Mouse (Mus musculus): ENCODE measurements around the gene Mmp25. TPM values are rescaled to one million over a fixed set of nuclear protein-coding genes. Genes with fewer than 3 reads are reported as not detected.

Mmp25 gene
- polyA plus RNA-seq, 1 experiment from 2014 or later = 0.51 TPM

DNA sequence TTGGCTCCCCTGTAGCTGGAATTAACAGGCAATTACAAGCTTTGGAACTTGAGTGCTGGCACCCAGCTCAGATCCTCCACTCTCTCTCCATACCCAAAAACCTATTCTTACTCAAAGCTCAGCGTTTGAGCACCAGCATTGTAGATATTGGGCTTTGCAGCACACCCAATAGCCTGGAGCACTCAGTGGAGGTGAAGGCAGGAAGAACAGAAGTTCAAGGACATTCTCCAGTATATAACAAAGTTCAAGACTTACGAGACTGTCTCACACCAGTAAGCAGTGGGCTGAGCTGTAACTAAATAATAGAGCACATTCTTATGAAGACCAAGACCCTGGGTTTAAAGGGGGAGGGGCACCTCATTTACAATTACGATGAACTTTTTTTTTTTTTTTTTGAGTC lies 27.7 kb upstream of the Mmp25 start:
- H3K9ac ChIP-seq (ENCODE audit: low read length) = peak overlapping the region; percentile 4; the same call in 1 of the 2 replicates
- no peak for DNase-seq (ENCODE audit: low spot score)
- peaks cover 27% of the 10 kb centered on the region for H3K36me3 ChIP-seq (ENCODE audit: control insufficient read depth, insufficient read depth, low read length)

DNA sequence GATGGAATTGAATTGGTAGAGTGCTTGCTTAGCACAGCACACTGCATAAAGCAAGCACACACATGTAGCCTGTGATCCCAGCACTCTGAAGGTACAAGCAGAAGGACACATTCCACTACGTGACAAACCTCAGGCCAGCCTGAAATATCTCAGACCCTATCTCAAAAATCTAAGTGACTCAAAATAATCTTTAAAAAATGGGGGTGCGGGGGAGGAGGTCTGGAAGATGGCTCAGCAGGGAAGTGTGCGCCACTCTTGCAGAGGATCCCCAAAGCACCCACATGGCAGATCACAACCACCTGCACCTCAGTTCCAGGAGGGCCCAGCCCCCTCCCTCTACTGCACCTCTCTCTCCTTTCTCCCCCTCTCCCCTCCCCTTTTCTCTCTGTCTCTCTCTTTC lies 26.4 kb upstream of the Mmp25 start:
- Histone ChIP-seq H3K9ac (ENCODE audit: low read length) (no peak overlapping the region), H3K27ac (ENCODE audit: low read depth) (no peak overlapping the region), H3K36me3 (ENCODE audit: control insufficient read depth, insufficient read depth, low read length) (peaks cover 40% of the 10 kb centered on the region), H3K4me2 (ENCODE audit: low read length) (no peak overlapping the region), H3K4me3 (ENCODE audit: low read depth, low read length) (no peak overlapping the region), H3K4me1 (replicated peaks; ENCODE audit: control insufficient read depth, insufficient read depth, low read length) (peaks cover 18% of the 10 kb centered on the region), H3K9me3 (ENCODE audit: control insufficient read depth, low read length) (no peaks in the 10 kb centered on the region), H3K27me3 (replicated peaks; ENCODE audit: control insufficient read depth, insufficient read depth, low read length) (0 out of 2 replicates have a peak, but pooled peaks cover 5% of the 10 kb centered on the region)
- WGBS = 91% methylated on average over 3 of the region's 3 CpGs
- no peak for DNase-seq (ENCODE audit: low spot score)
- no peak for ATAC-seq (replicated peaks; ENCODE audit: low FRiP score, low TSS enrichment, low read depth)

More for the DNA sequence above, 27.7 kb upstream of the Mmp25 start:
- ATAC-seq (replicated peaks; ENCODE audit: low FRiP score, low TSS enrichment, low read depth) = no peak
- Histone ChIP-seq H3K27ac (ENCODE audit: low read depth) (no peak overlapping the region), H3K4me2 (ENCODE audit: low read length) (peak overlapping the region; percentile 94), H3K4me1 (replicated peaks; ENCODE audit: control insufficient read depth, insufficient read depth, low read length) (peaks cover 19% of the 10 kb centered on the region), H3K4me3 (ENCODE audit: low read depth, low read length) (peak overlapping the region; percentile 51), H3K27me3 (replicated peaks; ENCODE audit: control insufficient read depth, insufficient read depth, low read length) (0 out of 2 replicates have a peak, but pooled peaks cover 5% of the 10 kb centered on the region), H3K9me3 (ENCODE audit: control insufficient read depth, low read length) (no peaks in the 10 kb centered on the region)
- 67% methylated on average over 3 of the region's 3 CpGs for WGBS

DNA sequence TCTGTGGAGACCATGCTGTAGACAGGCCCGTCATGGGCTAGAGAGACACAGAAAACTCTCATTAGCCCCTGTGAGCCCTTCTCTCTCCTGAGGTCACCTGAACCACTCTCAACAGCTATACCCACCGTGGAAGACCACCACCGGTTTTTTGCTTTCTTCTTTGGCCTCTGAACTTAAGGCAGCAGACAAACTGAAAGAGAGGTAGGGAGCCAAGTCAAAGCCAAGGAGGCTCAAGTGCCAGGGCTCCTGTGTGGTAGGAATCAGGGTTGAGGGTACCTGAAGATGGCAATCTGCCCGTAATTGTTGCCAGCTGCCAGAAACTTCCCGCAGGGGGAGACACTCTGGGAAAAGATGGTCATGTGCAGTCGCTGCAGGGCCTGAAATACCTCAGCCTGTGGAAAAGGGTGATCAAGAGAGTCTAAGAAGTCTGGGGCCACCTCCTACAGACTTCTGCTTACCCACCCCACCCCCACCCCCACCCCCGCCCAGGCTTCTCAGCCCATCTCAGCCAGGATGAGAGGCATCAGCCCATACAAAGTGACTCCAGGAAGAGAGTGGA lies 25.5 kb upstream of the Mmp25 start:
- no peak overlapping the region for H3K4me2 ChIP-seq (ENCODE audit: low read length)

DNA sequence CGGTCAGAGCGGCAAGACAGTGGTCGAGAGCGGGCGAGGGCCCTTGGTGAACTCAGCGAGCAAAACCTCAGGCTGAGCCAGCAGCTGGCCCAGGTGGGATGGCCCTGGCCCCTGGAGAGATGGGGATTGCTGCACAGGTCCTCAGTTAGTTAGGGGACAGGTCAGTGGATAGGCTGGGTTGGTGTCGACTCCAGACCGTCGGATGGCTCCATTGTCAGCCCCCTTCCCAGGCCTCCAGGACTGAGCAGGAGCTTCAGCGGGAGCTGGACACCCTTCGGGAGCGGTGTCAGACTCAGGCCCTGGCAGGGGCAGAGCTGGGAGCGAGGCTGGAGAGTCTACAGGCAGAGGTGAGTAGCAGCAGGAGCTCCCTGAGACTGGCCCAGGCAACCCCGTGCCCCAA lies 20.4 kb upstream of the Mmp25 start:
- no peak overlapping the region for H3K9ac ChIP-seq (ENCODE audit: low read length)
- no peaks in the 10 kb centered on the region; the same call in 1 of the 2 replicates for H3K4me1 ChIP-seq (replicated peaks; ENCODE audit: control insufficient read depth, insufficient read depth, low read length)
- no peak overlapping the region for H3K4me2 ChIP-seq (ENCODE audit: low read length)
- DNase-seq (ENCODE audit: low spot score) (no peak), ATAC-seq (replicated peaks; ENCODE audit: low FRiP score, low TSS enrichment, low read depth) (no peak)
- peaks cover 43% of the 10 kb centered on the region for H3K36me3 ChIP-seq (ENCODE audit: control insufficient read depth, insufficient read depth, low read length)
- WGBS = 80% methylated on average over 14 of the region's 14 CpGs
- no peaks in the 10 kb centered on the region for H3K9me3 ChIP-seq (ENCODE audit: control insufficient read depth, low read length)
- H3K27ac ChIP-seq (ENCODE audit: low read depth) = no peak overlapping the region
- H3K27me3 ChIP-seq (replicated peaks; ENCODE audit: control insufficient read depth, insufficient read depth, low read length) = peaks cover 20% of the 10 kb centered on the region
- H3K4me3 ChIP-seq (ENCODE audit: low read depth, low read length) = no peak overlapping the region

More for the DNA sequence above, 25.5 kb upstream of the Mmp25 start:
- H3K27ac ChIP-seq (ENCODE audit: low read depth) = no peak overlapping the region
- H3K4me1 ChIP-seq (replicated peaks; ENCODE audit: control insufficient read depth, insufficient read depth, low read length) = peaks cover 9% of the 10 kb centered on the region
- peaks cover 45% of the 10 kb centered on the region for H3K36me3 ChIP-seq (ENCODE audit: control insufficient read depth, insufficient read depth, low read length)
- no peak overlapping the region for H3K4me3 ChIP-seq (ENCODE audit: low read depth, low read length)
- WGBS = 93% methylated on average over 7 of the region's 7 CpGs
- ATAC-seq (replicated peaks; ENCODE audit: low FRiP score, low TSS enrichment, low read depth) (no peak), DNase-seq (ENCODE audit: low spot score) (no peak)
- no peak overlapping the region for H3K9ac ChIP-seq (ENCODE audit: low read length)
- 0 out of 2 replicates have a peak, but pooled peaks cover 2% of the 10 kb centered on the region for H3K27me3 ChIP-seq (replicated peaks; ENCODE audit: control insufficient read depth, insufficient read depth, low read length)
- H3K9me3 ChIP-seq (ENCODE audit: control insufficient read depth, low read length) = no peaks in the 10 kb centered on the region

DNA sequence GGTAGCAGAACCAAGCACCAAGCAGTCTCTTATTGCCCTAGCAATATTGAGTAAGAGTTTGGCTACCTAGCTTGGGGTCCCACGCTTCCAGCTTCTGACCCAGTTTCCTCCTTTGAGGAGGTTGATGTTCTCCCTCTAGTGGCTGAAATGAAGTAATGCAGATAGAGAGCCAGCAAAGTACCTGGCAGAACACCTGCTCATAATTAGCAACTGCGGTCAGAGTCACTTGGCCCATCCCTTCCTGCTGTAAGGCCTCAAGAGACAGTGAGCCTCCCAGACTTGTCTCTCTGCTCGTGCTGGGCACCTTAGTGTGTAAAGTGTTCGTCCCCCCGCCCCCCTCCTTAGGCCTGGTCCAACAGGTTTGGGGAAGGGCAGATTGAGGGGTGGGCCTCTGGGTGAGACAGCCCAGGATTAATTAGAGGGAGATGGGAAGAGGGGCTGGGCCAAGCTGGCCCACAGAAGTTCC lies 19.5 kb upstream of the Mmp25 start:
- Histone ChIP-seq H3K9ac (ENCODE audit: low read length) (no peak overlapping the region), H3K36me3 (ENCODE audit: control insufficient read depth, insufficient read depth, low read length) (peaks cover 35% of the 10 kb centered on the region), H3K4me3 (ENCODE audit: low read depth, low read length) (no peak overlapping the region), H3K27me3 (replicated peaks; ENCODE audit: control insufficient read depth, insufficient read depth, low read length) (peaks cover 29% of the 10 kb centered on the region), H3K27ac (ENCODE audit: low read depth) (no peak overlapping the region), H3K9me3 (ENCODE audit: control insufficient read depth, low read length) (no peaks in the 10 kb centered on the region), H3K4me1 (replicated peaks; ENCODE audit: control insufficient read depth, insufficient read depth, low read length) (no peaks in the 10 kb centered on the region; the same call in 1 of the 2 replicates), H3K4me2 (ENCODE audit: low read length) (no peak overlapping the region)
- WGBS = 13% methylated on average over 5 of the region's 5 CpGs
- peak; percentile 66 for DNase-seq (ENCODE audit: low spot score)
- ATAC-seq (replicated peaks; ENCODE audit: low FRiP score, low TSS enrichment, low read depth) = peak; percentile 57

DNA sequence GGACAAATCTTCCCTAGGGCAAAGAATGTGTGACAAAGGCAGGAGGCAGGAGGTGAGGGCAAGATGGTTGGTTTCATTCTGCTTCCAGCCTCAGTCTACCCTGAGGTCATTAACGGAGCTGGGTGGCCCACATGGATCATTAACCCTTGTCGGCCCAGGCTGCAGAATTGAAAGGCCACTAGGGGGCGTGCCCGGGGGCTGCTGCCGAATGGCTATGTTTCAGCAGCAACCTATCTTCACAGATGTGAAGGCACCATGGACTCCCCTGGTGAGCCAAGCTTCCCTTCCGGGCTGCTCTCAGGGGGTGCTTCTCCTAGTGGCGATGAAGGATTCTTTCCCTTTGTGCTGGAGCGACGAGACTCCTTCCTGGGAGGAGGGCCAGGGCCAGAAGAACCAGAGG lies 16.4 kb upstream of the Mmp25 start:
- Histone ChIP-seq H3K36me3 (ENCODE audit: control insufficient read depth, insufficient read depth, low read length) (peaks cover 5% of the 10 kb centered on the region), H3K4me3 (ENCODE audit: low read depth, low read length) (no peak overlapping the region), H3K27ac (ENCODE audit: low read depth) (no peak overlapping the region), H3K4me2 (ENCODE audit: low read length) (no peak overlapping the region), H3K27me3 (replicated peaks; ENCODE audit: control insufficient read depth, insufficient read depth, low read length) (peaks cover 33% of the 10 kb centered on the region), H3K9ac (ENCODE audit: low read length) (no peak overlapping the region), H3K4me1 (replicated peaks; ENCODE audit: control insufficient read depth, insufficient read depth, low read length) (no peaks in the 10 kb centered on the region; the same call in 1 of the 2 replicates), H3K9me3 (ENCODE audit: control insufficient read depth, low read length) (no peaks in the 10 kb centered on the region)
- no peak for ATAC-seq (replicated peaks; ENCODE audit: low FRiP score, low TSS enrichment, low read depth)
- no peak for DNase-seq (ENCODE audit: low spot score)
- 3% methylated on average over 9 of the region's 9 CpGs for WGBS

DNA sequence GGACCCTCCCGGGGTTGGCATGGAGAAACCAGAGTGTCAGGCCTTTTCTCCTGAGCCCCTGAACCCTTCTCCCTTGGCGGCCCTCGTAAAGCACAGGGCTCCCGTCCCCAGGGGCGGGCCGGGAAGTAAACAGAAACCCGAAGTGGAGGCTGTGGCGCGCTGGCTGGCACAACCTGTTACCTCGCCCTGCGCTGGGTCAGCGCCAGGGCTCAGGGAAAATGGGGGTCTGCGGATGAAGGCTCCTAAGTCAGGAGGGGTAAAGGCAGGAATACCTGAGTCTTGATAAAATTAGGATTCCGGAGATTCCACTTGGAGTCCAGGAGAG lies 15.8 kb upstream of the Mmp25 start:
- Histone ChIP-seq H3K4me2 (ENCODE audit: low read length) (peak overlapping the region; percentile 41), H3K27ac (ENCODE audit: low read depth) (no peak overlapping the region), H3K9me3 (ENCODE audit: control insufficient read depth, low read length) (no peaks in the 10 kb centered on the region), H3K27me3 (replicated peaks; ENCODE audit: control insufficient read depth, insufficient read depth, low read length) (peaks cover 33% of the 10 kb centered on the region), H3K9ac (ENCODE audit: low read length) (no peak overlapping the region), H3K4me1 (replicated peaks; ENCODE audit: control insufficient read depth, insufficient read depth, low read length) (no peaks in the 10 kb centered on the region; the same call in 1 of the 2 replicates), H3K36me3 (ENCODE audit: control insufficient read depth, insufficient read depth, low read length) (no peaks in the 10 kb centered on the region), H3K4me3 (ENCODE audit: low read depth, low read length) (peak overlapping the region; percentile 27; the same call in 1 of the 2 replicates)
- ATAC-seq (replicated peaks; ENCODE audit: low FRiP score, low TSS enrichment, low read depth) (peak; percentile 12; the same call in 1 of the 2 replicates), DNase-seq (ENCODE audit: low spot score) (no peak)
- 1% methylated on average over 14 of the region's 14 CpGs for WGBS

DNA sequence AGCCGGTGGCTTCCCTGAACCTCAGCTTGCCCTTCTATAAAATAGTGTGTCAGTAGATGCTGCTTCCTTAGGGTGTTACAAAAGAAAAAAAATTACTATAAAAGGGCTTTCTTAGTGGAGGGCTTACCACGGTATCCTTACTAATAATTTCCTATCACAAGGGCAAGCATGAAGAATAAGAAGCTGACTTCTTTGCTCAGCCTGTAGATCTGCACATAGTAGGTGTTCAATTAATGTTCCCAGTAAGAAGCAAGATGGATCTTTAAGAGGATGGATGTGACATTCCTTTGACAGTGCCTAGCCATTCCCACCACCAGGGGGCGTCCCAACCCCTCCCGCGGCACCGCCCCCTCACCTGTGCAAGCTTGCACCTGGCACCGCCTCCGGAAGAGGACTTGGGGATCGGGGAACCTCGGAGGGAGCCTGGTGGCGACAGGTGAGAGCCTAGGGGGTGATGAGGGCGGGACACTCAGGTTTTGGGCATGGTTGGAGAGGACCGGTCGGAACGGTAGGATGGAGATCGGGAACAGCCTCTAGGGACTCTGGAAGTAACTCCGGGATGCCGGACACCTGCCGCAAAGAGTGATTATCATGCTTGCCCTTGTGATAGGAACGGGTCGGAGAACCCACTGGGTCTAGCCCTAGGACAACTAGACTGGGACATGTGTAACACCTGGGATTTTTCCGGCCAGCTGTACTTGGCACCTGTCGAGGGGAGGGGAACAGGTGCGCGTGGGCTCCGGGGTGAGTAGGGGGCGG lies 15.2 kb upstream of the Mmp25 start, which contains the start of gene Bicdl2:
TSS of gene Bicdl2 (plus strand) at position 390 of the 759 bp plus-strand sequence.
- H3K9ac ChIP-seq (ENCODE audit: low read length) = no peak within 1 kb of the TSS
- H3K36me3 ChIP-seq (ENCODE audit: control insufficient read depth, insufficient read depth, low read length) = no peaks in the 10 kb centered on the region
- DNase-seq (ENCODE audit: low spot score) (peak; percentile 91), ATAC-seq (replicated peaks; ENCODE audit: low FRiP score, low TSS enrichment, low read depth) (peak; percentile 59)
- H3K27me3 ChIP-seq (replicated peaks; ENCODE audit: control insufficient read depth, insufficient read depth, low read length) = peaks cover 33% of the 10 kb centered on the region
- H3K9me3 ChIP-seq (ENCODE audit: control insufficient read depth, low read length) = no peaks in the 10 kb centered on the region
- peak within 1 kb of the TSS; percentile 27 for H3K4me3 ChIP-seq (ENCODE audit: low read depth, low read length)
- no peaks in the 10 kb centered on the region; the same call in 1 of the 2 replicates for H3K4me1 ChIP-seq (replicated peaks; ENCODE audit: control insufficient read depth, insufficient read depth, low read length)
- WGBS = 3% methylated on average over 27 of the region's 27 CpGs
- no peak within 1 kb of the TSS for H3K27ac ChIP-seq (ENCODE audit: low read depth)
- H3K4me2 ChIP-seq (ENCODE audit: low read length) = peak within 1 kb of the TSS; percentile 41
